Mouse (Mus musculus): ENCODE data around the gene Gm13277. TPM values are rescaled to one million over a fixed set of nuclear protein-coding genes. Genes with fewer than 3 reads are reported as not detected.

Gm13277 gene
- polyA plus RNA-seq, 1 experiment from 2014 or later: not detected

Other genes with a start within 250 kb of the Gm13277 start
- gene Ifna15, start 230.4 kb upstream of the Gm13277 start, polyA plus RNA-seq (2015; fragmentation: Nextera tagmentation; extraction: Ambion mirVana): not detected in 2 replicates
- gene Ifna14, start 216.8 kb upstream of the Gm13277 start, polyA plus RNA-seq (2015; fragmentation: Nextera tagmentation; extraction: Ambion mirVana): not detected in 2 replicates
- gene Ifna9, start 196.2 kb upstream of the Gm13277 start, polyA plus RNA-seq (2015; fragmentation: Nextera tagmentation; extraction: Ambion mirVana): not detected in 2 replicates
- gene Ifna12, start 185.3 kb upstream of the Gm13277 start, polyA plus RNA-seq (2015; fragmentation: Nextera tagmentation; extraction: Ambion mirVana): not detected in 2 replicates
- gene C87499, start 154.2 kb upstream of the Gm13277 start, polyA plus RNA-seq (2015; fragmentation: Nextera tagmentation; extraction: Ambion mirVana): not detected in 2 replicates
- gene Ifna13, start 144.2 kb upstream of the Gm13277 start, polyA plus RNA-seq (2015; fragmentation: Nextera tagmentation; extraction: Ambion mirVana): not detected in 2 replicates
- not detected in 2 replicates for gene Ifna16, start 111.7 kb upstream of the Gm13277 start, polyA plus RNA-seq (2015; fragmentation: Nextera tagmentation; extraction: Ambion mirVana)
- gene Ifna2, start 104.7 kb upstream of the Gm13277 start, polyA plus RNA-seq (2015; fragmentation: Nextera tagmentation; extraction: Ambion mirVana): not detected in 2 replicates
- not detected in 2 replicates for gene Ifnab, start 97.3 kb upstream of the Gm13277 start, polyA plus RNA-seq (2015; fragmentation: Nextera tagmentation; extraction: Ambion mirVana)
- 0.19 and 0.51 TPM in 2 replicates for gene Gm26566, start 66.8 kb upstream of the Gm13277 start, polyA plus RNA-seq (2015; fragmentation: Nextera tagmentation; extraction: Ambion mirVana)
- 39.8 and 40.6 TPM in 2 replicates for gene Klhl9, start 66.2 kb upstream of the Gm13277 start, polyA plus RNA-seq (2015; fragmentation: Nextera tagmentation; extraction: Ambion mirVana)
- not detected in 2 replicates for gene Gm13271, start 33.8 kb upstream of the Gm13277 start, polyA plus RNA-seq (2015; fragmentation: Nextera tagmentation; extraction: Ambion mirVana)
- gene Gm13283, start 28.5 kb upstream of the Gm13277 start, polyA plus RNA-seq (2015; fragmentation: Nextera tagmentation; extraction: Ambion mirVana): 0.21 and 0.24 TPM in 2 replicates
- gene Gm13290, start 14.8 kb upstream of the Gm13277 start, polyA plus RNA-seq (2015; fragmentation: Nextera tagmentation; extraction: Ambion mirVana): 0.55 TPM in 1 of 2 replicates, not detected in the other
- not detected in 2 replicates for gene Gm13289, start 11.7 kb upstream of the Gm13277 start, polyA plus RNA-seq (2015; fragmentation: Nextera tagmentation; extraction: Ambion mirVana)
- gene Gm13272, start 8.8 kb upstream of the Gm13277 start, polyA plus RNA-seq (2015; fragmentation: Nextera tagmentation; extraction: Ambion mirVana): not detected in 2 replicates
- gene Ifnz, start 6.5 kb upstream of the Gm13277 start, polyA plus RNA-seq (2015; fragmentation: Nextera tagmentation; extraction: Ambion mirVana): 0.25 and 0.47 TPM in 2 replicates
- 0.45 TPM in 1 of 2 replicates, not detected in the other for gene Gm13276, start 2.9 kb upstream of the Gm13277 start, polyA plus RNA-seq (2015; fragmentation: Nextera tagmentation; extraction: Ambion mirVana)
- not detected in 2 replicates for gene Gm13278, start 2.9 kb downstream of the Gm13277 start, polyA plus RNA-seq (2015; fragmentation: Nextera tagmentation; extraction: Ambion mirVana)
- not detected in 2 replicates for gene Gm13275, start 5.9 kb downstream of the Gm13277 start, polyA plus RNA-seq (2015; fragmentation: Nextera tagmentation; extraction: Ambion mirVana)
- not detected in 2 replicates for gene Gm13279, start 8.8 kb downstream of the Gm13277 start, polyA plus RNA-seq (2015; fragmentation: Nextera tagmentation; extraction: Ambion mirVana)
- gene Gm13285, start 11.0 kb downstream of the Gm13277 start, polyA plus RNA-seq (2015; fragmentation: Nextera tagmentation; extraction: Ambion mirVana): 0.92 and 1.3 TPM in 2 replicates
- not detected in 2 replicates for gene Gm13287, start 14.6 kb downstream of the Gm13277 start, polyA plus RNA-seq (2015; fragmentation: Nextera tagmentation; extraction: Ambion mirVana)
- not detected in 2 replicates for gene Gm13288, start 16.9 kb downstream of the Gm13277 start, polyA plus RNA-seq (2015; fragmentation: Nextera tagmentation; extraction: Ambion mirVana)
- gene Ifna7, start 27.6 kb downstream of the Gm13277 start, polyA plus RNA-seq (2015; fragmentation: Nextera tagmentation; extraction: Ambion mirVana): not detected in 2 replicates
- gene Ifna11, start 31.3 kb downstream of the Gm13277 start, polyA plus RNA-seq (2015; fragmentation: Nextera tagmentation; extraction: Ambion mirVana): not detected in 2 replicates
- gene Ifna6, start 38.8 kb downstream of the Gm13277 start, polyA plus RNA-seq (2015; fragmentation: Nextera tagmentation; extraction: Ambion mirVana): not detected in 2 replicates
- not detected in 2 replicates for gene Ifna5, start 46.9 kb downstream of the Gm13277 start, polyA plus RNA-seq (2015; fragmentation: Nextera tagmentation; extraction: Ambion mirVana)
- gene Ifna4, start 53.2 kb downstream of the Gm13277 start, polyA plus RNA-seq (2015; fragmentation: Nextera tagmentation; extraction: Ambion mirVana): not detected in 2 replicates
- not detected in 2 replicates for gene Ifna1, start 61.5 kb downstream of the Gm13277 start, polyA plus RNA-seq (2015; fragmentation: Nextera tagmentation; extraction: Ambion mirVana)
- 0.85 and 1.1 TPM in 2 replicates for gene Ifne, start 91.6 kb downstream of the Gm13277 start, polyA plus RNA-seq (2015; fragmentation: Nextera tagmentation; extraction: Ambion mirVana)

All from stomach, postnatal 0 days (tissue).